Mouse (Mus musculus): Measurements from ENCODE around the gene Lrrc73.

DNA sequence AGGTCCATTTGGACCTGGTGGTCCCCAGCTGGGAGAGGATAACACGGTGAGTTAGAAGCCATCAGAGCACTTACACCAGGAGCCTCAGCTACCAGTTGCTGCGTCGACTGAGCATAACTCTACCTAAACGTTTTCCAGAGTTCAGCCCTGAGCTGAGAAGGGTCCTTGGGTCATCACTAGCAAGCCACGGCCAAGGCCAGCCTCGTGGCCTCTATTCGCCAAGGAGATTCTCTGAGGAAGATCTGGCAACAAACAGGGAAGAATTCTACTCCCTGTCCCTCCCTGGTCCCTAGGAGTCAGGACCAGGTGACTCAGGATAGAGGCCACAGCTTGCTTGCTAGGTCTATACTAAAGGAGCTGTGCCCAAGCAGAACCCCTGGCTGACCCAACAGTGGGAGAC, 14.2 kb downstream of the Lrrc73 start:
- TF ChIP-seq CTCF (IDR thresholded peaks at IDR 0.05) = no peak
- TF ChIP-seq EP300 (IDR thresholded peaks at IDR 0.05) = no peak

Measured in lung, postnatal 0 days (tissue).